Mouse (Mus musculus): ENCODE data around the gene Dennd1a. TPM values are rescaled to one million over a fixed set of nuclear protein-coding genes. Genes with fewer than 3 reads are reported as not detected.

Gene Dennd1a
- polyA plus RNA-seq, 1 experiment = 21.6 TPM

GRCm38 (mm10) chr2:38099120-38099773 is 187.9 kb downstream of the Dennd1a start:
- TF ChIP-seq POLR2A (IDR thresholded peaks at IDR 0.05; ENCODE audit: control insufficient read depth, low read depth, low read length) (no peak), CTCF (IDR thresholded peaks at IDR 0.05; ENCODE audit: control insufficient read depth, insufficient read depth, insufficient replicate concordance, low read depth, low read length) (no peak)
- H3K4me1 ChIP-seq (ENCODE audit: control insufficient read depth, insufficient read depth, low read length) = no peaks in the 10 kb centered on the region
- H3K27ac ChIP-seq (ENCODE audit: control insufficient read depth, insufficient read depth, low read depth, low read length) = no peak overlapping the region

GRCm38 (mm10) chr2:38097469-38097868 is 189.7 kb downstream of the Dennd1a start:
- no peaks in the 10 kb centered on the region for H3K36me3 ChIP-seq (ENCODE audit: control insufficient read depth, insufficient read depth, low read length)
- no peak for TF ChIP-seq POLR2A (IDR thresholded peaks at IDR 0.05; ENCODE audit: control insufficient read depth, low read depth, low read length)
- no peak for TF ChIP-seq CTCF (IDR thresholded peaks at IDR 0.05; ENCODE audit: control insufficient read depth, insufficient read depth, insufficient replicate concordance, low read depth, low read length)
- H3K27ac ChIP-seq (ENCODE audit: control insufficient read depth, insufficient read depth, low read depth, low read length) = no peak overlapping the region
- no peak overlapping the region for H3K4me3 ChIP-seq (ENCODE audit: control insufficient read depth, low read depth, low read length)
- no peaks in the 10 kb centered on the region for H3K27me3 ChIP-seq (ENCODE audit: control insufficient read depth, insufficient read depth, low read length)
- H3K4me1 ChIP-seq (ENCODE audit: control insufficient read depth, insufficient read depth, low read length) = no peaks in the 10 kb centered on the region

More at GRCm38 (mm10) chr2:38099120-38099773, 187.9 kb downstream of the Dennd1a start:
- Histone ChIP-seq H3K36me3 (ENCODE audit: control insufficient read depth, insufficient read depth, low read length) (no peaks in the 10 kb centered on the region), H3K27me3 (ENCODE audit: control insufficient read depth, insufficient read depth, low read length) (no peaks in the 10 kb centered on the region), H3K4me3 (ENCODE audit: control insufficient read depth, low read depth, low read length) (no peak overlapping the region)

- no peak overlapping the region for H3K4me3 ChIP-seq (ENCODE audit: control insufficient read depth, low read depth, low read length)
- TF ChIP-seq POLR2A (IDR thresholded peaks at IDR 0.05; ENCODE audit: control insufficient read depth, low read depth, low read length) (no peak), CTCF (IDR thresholded peaks at IDR 0.05; ENCODE audit: control insufficient read depth, insufficient read depth, insufficient replicate concordance, low read depth, low read length) (no peak)
- H3K4me1 ChIP-seq (ENCODE audit: control insufficient read depth, insufficient read depth, low read length) = no peaks in the 10 kb centered on the region
- H3K27me3 ChIP-seq (ENCODE audit: control insufficient read depth, insufficient read depth, low read length) = no peaks in the 10 kb centered on the region
- no peaks in the 10 kb centered on the region for H3K36me3 ChIP-seq (ENCODE audit: control insufficient read depth, insufficient read depth, low read length)
- H3K27ac ChIP-seq (ENCODE audit: control insufficient read depth, insufficient read depth, low read depth, low read length) = no peak overlapping the region
These were observed 190.9 kb downstream of the Dennd1a start for GRCm38 (mm10) chr2:38096328-38096727.

GRCm38 (mm10) chr2:38094380-38095163 is 192.6 kb downstream of the Dennd1a start:
- no peaks in the 10 kb centered on the region for H3K36me3 ChIP-seq (ENCODE audit: control insufficient read depth, insufficient read depth, low read length)
- H3K27me3 ChIP-seq (ENCODE audit: control insufficient read depth, insufficient read depth, low read length) = no peaks in the 10 kb centered on the region
- H3K4me1 ChIP-seq (ENCODE audit: control insufficient read depth, insufficient read depth, low read length) = no peaks in the 10 kb centered on the region
- no peak for TF ChIP-seq POLR2A (IDR thresholded peaks at IDR 0.05; ENCODE audit: control insufficient read depth, low read depth, low read length)
- TF ChIP-seq CTCF (IDR thresholded peaks at IDR 0.05; ENCODE audit: control insufficient read depth, insufficient read depth, insufficient replicate concordance, low read depth, low read length) = no peak
- H3K27ac ChIP-seq (ENCODE audit: control insufficient read depth, insufficient read depth, low read depth, low read length) = no peak overlapping the region
- no peak overlapping the region for H3K4me3 ChIP-seq (ENCODE audit: control insufficient read depth, low read depth, low read length)

- H3K27me3 ChIP-seq (ENCODE audit: control insufficient read depth, insufficient read depth, low read length) = no peaks in the 10 kb centered on the region
- no peak overlapping the region for H3K4me3 ChIP-seq (ENCODE audit: control insufficient read depth, low read depth, low read length)
- H3K36me3 ChIP-seq (ENCODE audit: control insufficient read depth, insufficient read depth, low read length) = no peaks in the 10 kb centered on the region
- no peak for TF ChIP-seq POLR2A (IDR thresholded peaks at IDR 0.05; ENCODE audit: control insufficient read depth, low read depth, low read length)
- no peaks in the 10 kb centered on the region for H3K4me1 ChIP-seq (ENCODE audit: control insufficient read depth, insufficient read depth, low read length)
- H3K27ac ChIP-seq (ENCODE audit: control insufficient read depth, insufficient read depth, low read depth, low read length) = no peak overlapping the region
These were observed 193.2 kb downstream of the Dennd1a start for GRCm38 (mm10) chr2:38093968-38094367.

GRCm38 (mm10) chr2:38093242-38093641 is 193.9 kb downstream of the Dennd1a start:
- TF ChIP-seq CTCF (IDR thresholded peaks at IDR 0.05; ENCODE audit: control insufficient read depth, insufficient read depth, insufficient replicate concordance, low read depth, low read length) (no peak), POLR2A (IDR thresholded peaks at IDR 0.05; ENCODE audit: control insufficient read depth, low read depth, low read length) (no peak)
- H3K4me1 ChIP-seq (ENCODE audit: control insufficient read depth, insufficient read depth, low read length) = no peaks in the 10 kb centered on the region
- H3K36me3 ChIP-seq (ENCODE audit: control insufficient read depth, insufficient read depth, low read length) = no peaks in the 10 kb centered on the region

GRCm38 (mm10) chr2:38088346-38088745 is 198.8 kb downstream of the Dennd1a start:
- Histone ChIP-seq H3K4me1 (ENCODE audit: control insufficient read depth, insufficient read depth, low read length) (no peaks in the 10 kb centered on the region), H3K27me3 (ENCODE audit: control insufficient read depth, insufficient read depth, low read length) (no peaks in the 10 kb centered on the region), H3K36me3 (ENCODE audit: control insufficient read depth, insufficient read depth, low read length) (no peaks in the 10 kb centered on the region), H3K27ac (ENCODE audit: control insufficient read depth, insufficient read depth, low read depth, low read length) (no peak overlapping the region), H3K4me3 (ENCODE audit: control insufficient read depth, low read depth, low read length) (no peak overlapping the region)
- no peak for TF ChIP-seq CTCF (IDR thresholded peaks at IDR 0.05; ENCODE audit: control insufficient read depth, insufficient read depth, insufficient replicate concordance, low read depth, low read length)
- no peak for TF ChIP-seq POLR2A (IDR thresholded peaks at IDR 0.05; ENCODE audit: control insufficient read depth, low read depth, low read length)

More at GRCm38 (mm10) chr2:38093242-38093641, 193.9 kb downstream of the Dennd1a start:
- Histone ChIP-seq H3K27me3 (ENCODE audit: control insufficient read depth, insufficient read depth, low read length) (no peaks in the 10 kb centered on the region), H3K27ac (ENCODE audit: control insufficient read depth, insufficient read depth, low read depth, low read length) (no peak overlapping the region), H3K4me3 (ENCODE audit: control insufficient read depth, low read depth, low read length) (no peak overlapping the region)
